Mouse (Mus musculus) brown adipose tissue, adult 24 weeks (tissue): Measurements from ENCODE around the gene Col23a1. TPM values are rescaled to one million over a fixed set of nuclear protein-coding genes. Genes with fewer than 3 reads are reported as not detected.

ENCODE experiments used
- H3K27ac ChIP-seq: fragments of 200-500 bp; replicated peaks from 2 replicates; pipeline ENCODE4 v1.5.1; 2012; ENCODE audit warnings: low read depth, mild to moderate bottlenecking, low read length
- H3K4me1 ChIP-seq: fragments of 200-500 bp; 2 replicates; pipeline ENCODE4 v1.6.1; 2012; ENCODE audit warnings: low read length, mixed read lengths; ENCODE audit not compliant: control insufficient read depth, insufficient read depth, insufficient read length
- H3K4me3 ChIP-seq: fragments of 200-500 bp; 2 replicates; pipeline ENCODE4 v1.5.1; 2012; ENCODE audit warnings: low read depth, mild to moderate bottlenecking, low read length, moderate library complexity; ENCODE audit not compliant: insufficient read depth
- polyA plus RNA-seq: library from polyadenylated mRNA; stranded (reverse); fragments of >200 nt; gene quantifications from 2 replicates; pipeline ENCODE4 v1.2.4, GENCODE M21; 2012; ENCODE audit not compliant: missing spikeins, insufficient read depth, insufficient read length

Col23a1 gene
- polyA plus RNA-seq, 1 experiment = 2.3 TPM

DNA sequence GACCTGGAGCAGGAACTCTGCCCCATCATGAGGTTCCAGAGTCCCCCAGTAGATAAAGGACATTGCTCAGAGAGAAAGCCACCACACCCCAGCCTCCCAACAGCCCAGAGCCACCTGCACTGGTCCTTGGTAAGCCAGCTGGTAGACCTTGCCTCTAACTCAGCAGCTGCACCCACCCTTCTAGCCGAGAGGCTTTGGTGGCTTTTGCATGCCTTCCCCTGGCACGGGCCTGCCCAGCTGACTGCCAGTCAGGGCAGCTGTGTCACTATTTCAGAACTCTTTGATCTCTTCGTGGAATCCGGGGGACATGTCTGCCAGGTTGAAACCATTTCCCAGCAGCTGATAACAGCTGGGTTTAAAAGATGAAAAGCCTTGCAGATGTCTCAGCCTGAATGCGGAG lies 204.5 kb downstream of the Col23a1 start:
- no peak overlapping the region for H3K27ac ChIP-seq

DNA sequence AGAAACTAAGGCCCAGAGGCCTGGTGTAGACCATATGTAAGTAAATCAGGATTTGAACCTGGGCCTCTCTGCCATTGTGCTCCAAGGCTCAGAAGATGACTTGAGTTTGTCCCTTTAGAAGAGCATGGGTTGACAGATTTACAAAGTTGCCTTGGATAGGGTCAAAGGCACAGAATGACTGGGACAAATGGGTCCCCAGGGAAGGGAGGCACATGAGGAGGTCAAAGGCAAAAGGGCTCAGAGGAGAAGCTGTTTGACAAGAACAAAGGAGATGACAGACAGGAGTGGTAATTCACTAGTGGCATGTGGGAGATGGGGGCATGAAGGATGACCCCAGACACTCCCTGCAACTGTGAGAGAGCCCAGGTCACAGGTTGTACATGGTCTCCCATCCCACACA lies 210.1 kb downstream of the Col23a1 start:
- no peaks in the 10 kb centered on the region for H3K4me1 ChIP-seq
- H3K27ac ChIP-seq = no peak overlapping the region
- no peak overlapping the region for H3K4me3 ChIP-seq

More for the DNA sequence above, 204.5 kb downstream of the Col23a1 start:
- no peaks in the 10 kb centered on the region for H3K4me1 ChIP-seq
- H3K4me3 ChIP-seq = no peak overlapping the region

DNA sequence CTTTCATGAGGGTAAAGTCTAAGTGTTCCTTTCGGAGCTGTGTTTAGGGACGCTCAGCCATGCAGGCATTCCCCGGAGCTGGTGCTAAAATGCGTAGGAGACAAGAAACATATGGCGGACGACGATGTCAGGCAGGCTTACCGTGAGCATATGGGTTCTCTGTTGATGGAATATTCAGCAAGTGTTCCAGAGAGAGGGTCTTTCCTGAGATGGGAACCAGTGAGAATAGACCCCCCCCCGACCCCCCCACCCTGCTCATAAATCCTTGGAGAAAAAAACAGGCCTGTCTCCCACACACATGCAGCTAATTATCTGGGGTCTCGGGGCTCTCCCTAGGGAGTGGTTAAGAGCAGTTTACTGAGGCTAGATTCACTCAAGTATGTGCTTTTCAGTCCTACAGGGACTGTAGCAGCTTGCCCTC lies 212.7 kb downstream of the Col23a1 start:
- Histone ChIP-seq H3K4me1 (no peaks in the 10 kb centered on the region), H3K27ac (no peak overlapping the region), H3K4me3 (no peak overlapping the region)

DNA sequence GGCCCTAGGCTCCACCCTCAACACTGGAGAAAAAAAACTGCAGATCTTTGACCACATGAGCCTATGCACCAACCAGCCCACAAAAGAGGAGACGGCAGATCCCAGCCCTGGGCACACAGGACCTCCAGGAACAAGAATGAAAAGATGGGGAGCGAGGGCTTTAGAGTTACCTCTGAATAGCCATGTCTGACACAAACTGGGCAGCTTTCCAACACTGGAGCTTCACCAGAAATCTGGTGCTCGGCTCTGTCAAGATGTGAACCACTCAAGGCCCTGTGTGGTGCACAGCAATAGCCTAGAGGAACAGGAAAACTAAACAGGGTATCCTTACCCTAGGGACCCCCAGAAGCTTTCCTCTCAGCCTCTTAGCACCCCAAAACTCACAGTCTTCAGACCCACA lies 215.2 kb downstream of the Col23a1 start:
- H3K4me1 ChIP-seq = no peaks in the 10 kb centered on the region
- H3K27ac ChIP-seq = no peak overlapping the region
- H3K4me3 ChIP-seq = no peak overlapping the region

DNA sequence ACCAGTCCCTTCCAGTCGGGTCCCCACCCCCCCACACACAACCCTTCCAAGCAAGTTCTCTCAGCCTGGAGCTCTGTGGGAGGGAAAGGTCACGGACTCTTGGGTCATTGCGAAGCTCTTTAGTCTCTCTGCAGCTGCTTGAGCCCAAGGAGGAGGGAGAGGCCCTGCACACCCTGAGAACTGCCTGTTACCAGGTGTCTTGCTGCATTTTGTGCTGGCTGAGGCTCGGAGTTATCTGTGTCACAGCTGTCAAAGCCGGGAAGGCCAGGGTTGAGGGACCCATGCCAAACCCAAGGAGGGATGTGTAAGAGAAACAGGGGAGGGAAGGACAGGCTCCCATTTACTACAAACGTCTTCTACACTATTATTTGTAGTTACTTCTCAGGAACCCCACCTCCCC lies 218.3 kb downstream of the Col23a1 start:
- H3K4me3 ChIP-seq = no peak overlapping the region
- no peak overlapping the region for H3K27ac ChIP-seq
- H3K4me1 ChIP-seq = no peaks in the 10 kb centered on the region

DNA sequence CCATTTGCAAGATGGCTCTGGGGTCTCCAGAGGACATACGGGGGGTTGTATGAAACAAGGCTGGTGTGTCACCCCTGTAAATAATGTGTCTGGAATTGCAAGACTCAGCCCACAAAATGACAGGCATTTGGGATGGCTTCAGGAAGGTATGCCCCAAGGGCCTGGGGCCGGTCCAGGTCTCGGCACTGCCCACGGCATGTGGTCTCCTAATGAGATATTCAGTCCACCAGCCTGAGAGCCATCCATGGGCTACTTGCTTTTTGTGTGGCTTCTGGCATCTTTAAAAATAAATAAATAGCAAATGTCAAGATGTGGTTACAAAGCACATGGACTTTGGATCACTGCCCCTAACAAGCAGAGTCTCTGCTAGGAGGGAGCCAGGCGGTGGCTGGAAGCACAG lies 219.5 kb downstream of the Col23a1 start:
- Histone ChIP-seq H3K4me3 (no peak overlapping the region), H3K27ac (no peak overlapping the region), H3K4me1 (no peaks in the 10 kb centered on the region)

DNA sequence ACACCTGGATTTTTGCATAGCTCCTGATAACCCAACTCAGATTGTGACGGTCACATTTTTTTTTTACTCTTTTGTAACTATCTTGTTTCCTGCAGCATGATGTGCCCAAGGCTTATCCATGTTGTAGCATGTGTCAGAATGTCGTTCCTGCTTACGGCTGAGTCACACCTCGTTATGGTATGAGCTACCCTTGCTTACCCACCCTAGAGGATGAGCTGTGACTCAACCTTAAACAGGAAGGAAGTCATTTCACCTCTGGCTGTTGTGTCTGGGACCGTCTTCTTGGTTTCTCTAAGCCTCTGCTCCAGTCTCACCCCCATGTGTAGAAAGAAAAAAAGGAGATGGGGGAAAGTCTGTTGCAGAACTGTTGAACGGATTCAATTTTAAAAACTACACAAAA lies 223.3 kb downstream of the Col23a1 start:
- no peaks in the 10 kb centered on the region for H3K4me1 ChIP-seq
- H3K27ac ChIP-seq = no peak overlapping the region
- no peak overlapping the region for H3K4me3 ChIP-seq

DNA sequence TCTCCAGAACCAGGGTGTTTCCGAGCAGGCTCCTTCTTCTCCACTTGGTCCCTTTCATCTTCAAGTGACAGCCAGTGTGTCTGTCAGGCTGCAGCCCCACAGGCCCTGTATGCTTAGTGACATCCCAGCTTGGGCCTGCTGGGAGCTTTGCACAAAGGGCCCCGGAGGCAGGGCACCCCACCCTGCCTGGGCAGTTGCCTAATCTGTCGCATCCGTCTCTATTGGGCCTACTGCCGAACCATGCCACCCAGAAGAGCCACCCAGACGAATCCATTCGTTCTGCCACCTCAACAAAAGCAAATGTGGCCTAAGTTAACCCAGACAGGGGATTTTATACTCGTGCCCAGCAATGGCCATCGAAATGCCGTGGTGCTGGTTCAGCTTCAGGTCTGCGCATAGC lies 225.6 kb downstream of the Col23a1 start:
- no peak overlapping the region for H3K27ac ChIP-seq
- H3K4me1 ChIP-seq = no peaks in the 10 kb centered on the region
- H3K4me3 ChIP-seq = no peak overlapping the region

DNA sequence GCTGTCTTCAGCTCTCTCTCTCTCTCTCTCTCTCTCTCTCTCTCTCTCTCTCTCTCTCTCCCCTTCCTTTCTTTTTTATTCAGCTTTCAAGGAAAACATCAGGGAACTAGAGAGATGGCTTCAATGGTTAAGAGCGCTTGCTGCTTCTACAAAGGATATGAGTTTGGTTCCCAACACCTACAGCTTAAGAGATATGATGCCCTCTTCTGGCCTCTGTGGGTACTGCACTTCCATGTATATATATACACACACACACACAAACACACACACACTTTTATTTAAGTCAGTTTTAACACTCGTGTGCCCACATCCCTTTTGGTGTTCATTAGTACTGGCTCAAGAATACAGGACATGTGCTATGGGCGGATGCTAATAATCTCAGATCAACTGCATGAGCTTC lies 228.4 kb downstream of the Col23a1 start:
- H3K4me1 ChIP-seq = no peaks in the 10 kb centered on the region
- H3K27ac ChIP-seq = no peak overlapping the region
- H3K4me3 ChIP-seq = no peak overlapping the region

DNA sequence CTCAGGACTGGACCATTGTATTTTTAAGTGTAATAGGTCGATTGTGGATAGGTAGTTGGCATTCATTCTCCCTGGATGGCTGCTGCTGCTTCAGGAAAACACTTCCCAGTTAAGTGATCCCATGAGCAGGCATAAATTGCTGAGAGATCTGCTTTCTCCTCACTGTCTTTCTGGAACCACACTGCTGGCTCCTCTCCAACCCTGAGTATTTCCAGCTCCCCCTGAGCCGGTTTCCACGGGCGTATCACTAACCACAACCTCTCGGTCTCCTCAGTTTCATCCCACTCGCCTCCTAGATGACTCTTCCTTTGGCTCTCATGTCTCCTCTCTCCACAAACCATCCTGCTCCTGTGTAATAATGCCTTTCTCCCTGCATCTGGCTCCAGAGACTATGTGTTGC lies 228.9 kb downstream of the Col23a1 start:
- Histone ChIP-seq H3K4me1 (no peaks in the 10 kb centered on the region), H3K27ac (no peak overlapping the region), H3K4me3 (no peak overlapping the region)

DNA sequence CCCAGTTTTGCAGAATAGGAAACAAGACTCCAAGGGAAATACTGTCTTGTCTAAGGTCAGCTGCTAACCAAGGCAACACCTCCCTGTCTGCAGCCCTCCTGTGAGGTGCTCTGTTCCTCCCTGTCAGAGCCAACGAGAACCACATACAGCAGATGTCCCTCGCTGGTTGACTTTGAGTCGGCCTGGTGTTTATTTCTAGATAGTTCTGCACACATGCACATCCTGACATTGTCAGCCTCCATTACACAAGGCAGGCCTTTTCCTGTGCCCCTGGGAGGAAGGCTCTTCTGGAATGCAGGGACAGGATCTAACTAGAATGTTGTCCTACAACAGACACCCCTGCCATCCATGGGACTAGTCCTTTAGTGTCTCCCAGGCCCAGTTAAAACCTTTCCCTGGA lies 231.7 kb downstream of the Col23a1 start:
- no peak overlapping the region for H3K27ac ChIP-seq
- H3K4me1 ChIP-seq = no peaks in the 10 kb centered on the region

DNA sequence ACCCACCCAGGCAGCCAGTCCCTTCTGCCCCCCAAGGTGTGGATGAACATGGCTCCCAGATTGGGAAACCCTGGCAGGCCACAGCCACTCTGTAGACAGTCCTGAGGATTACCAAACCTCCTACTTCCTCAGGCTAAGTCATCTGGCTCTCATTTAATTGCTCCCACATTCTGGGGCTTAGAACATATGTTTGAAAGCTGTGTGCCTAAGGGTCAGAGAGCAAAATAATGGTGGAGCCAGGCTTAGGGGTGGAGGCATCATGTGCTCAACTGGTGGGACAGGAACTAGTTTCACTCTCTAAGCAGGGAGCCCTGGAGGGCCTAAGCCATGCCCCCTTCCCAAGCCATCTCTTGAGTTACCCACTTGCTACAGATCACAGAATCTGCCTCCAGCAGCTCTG lies 233.5 kb downstream of the Col23a1 start:
- Histone ChIP-seq H3K4me3 (no peak overlapping the region), H3K4me1 (0 out of 2 replicates have a peak, but pooled peaks cover 2% of the 10 kb centered on the region), H3K27ac (no peak overlapping the region)

More for the DNA sequence above, 231.7 kb downstream of the Col23a1 start:
- H3K4me3 ChIP-seq = no peak overlapping the region

DNA sequence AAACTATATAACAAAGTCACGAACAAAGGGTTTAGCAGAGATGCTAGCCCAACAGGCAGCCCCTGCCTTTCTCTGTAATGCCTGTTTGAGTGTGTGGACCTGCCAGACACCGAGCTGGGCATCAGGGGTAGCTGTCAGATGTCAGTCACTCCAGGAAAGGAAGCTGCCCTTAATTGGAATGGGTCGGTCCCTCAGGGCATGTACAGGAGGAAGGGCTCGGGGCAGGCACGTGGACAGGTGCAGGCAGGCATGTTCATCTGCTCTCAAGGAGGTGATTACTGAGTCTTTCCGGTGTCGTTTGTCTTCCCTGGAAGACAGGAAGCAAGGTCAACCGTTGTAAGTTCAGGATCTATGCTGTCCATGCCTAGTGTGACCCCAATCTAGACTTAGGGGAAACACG lies 233.9 kb downstream of the Col23a1 start:
- Histone ChIP-seq H3K4me3 (no peak overlapping the region), H3K27ac (no peak overlapping the region)

DNA sequence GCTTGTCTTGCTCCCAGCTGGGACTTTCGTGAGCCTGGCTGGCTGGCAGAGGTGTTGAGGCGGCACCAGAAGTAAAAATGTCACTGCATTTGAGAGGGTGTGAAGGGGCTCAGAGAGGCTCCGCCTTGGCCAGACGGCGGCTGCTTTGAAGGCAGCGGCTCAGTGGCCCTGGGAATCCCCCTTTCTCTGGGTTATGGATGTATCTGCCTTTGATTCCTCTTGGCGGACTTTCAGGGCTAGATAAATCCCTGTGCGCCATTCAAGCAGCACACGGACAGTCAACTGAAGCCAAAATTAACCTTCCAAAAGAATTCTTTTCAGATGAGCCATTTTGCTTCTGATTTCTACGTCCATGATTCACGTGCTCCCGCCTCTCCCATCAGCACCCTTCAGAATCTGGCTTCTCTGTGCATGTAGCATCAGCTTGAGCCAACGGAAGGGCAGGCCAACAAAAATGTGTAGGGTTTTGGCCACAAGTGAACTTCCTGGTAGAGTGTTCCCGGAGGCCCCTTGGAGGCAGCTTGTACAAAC lies 237.0 kb downstream of the Col23a1 start:
- Histone ChIP-seq H3K4me1 (0 out of 2 replicates have a peak, but pooled peaks cover 2% of the 10 kb centered on the region), H3K4me3 (no peak overlapping the region), H3K27ac (no peak overlapping the region)

More for the DNA sequence above, 233.9 kb downstream of the Col23a1 start:
- 0 out of 2 replicates have a peak, but pooled peaks cover 2% of the 10 kb centered on the region for H3K4me1 ChIP-seq

DNA sequence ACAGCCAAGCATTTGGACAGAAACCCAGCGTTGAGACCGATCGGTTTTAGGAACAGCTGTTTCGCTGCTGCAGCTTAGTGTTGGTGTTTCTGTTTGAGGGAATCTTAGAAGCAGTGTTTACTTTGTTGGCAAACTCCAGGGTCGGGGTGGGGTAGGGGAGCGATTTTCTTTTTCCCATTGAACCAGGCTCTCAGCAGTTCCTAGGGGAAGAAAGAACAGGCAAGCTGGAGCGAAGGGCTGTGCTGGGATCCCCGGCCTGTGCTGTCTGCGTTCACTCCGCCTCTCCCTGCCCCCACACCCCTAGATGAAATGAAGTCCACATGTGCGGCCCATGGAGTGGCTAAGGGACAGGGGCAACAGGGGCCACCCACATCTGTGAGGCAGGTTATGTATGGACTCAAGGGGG lies 243.4 kb downstream of the Col23a1 start:
- no peak overlapping the region for H3K27ac ChIP-seq
- no peak overlapping the region for H3K4me3 ChIP-seq
- no peaks in the 10 kb centered on the region for H3K4me1 ChIP-seq

DNA sequence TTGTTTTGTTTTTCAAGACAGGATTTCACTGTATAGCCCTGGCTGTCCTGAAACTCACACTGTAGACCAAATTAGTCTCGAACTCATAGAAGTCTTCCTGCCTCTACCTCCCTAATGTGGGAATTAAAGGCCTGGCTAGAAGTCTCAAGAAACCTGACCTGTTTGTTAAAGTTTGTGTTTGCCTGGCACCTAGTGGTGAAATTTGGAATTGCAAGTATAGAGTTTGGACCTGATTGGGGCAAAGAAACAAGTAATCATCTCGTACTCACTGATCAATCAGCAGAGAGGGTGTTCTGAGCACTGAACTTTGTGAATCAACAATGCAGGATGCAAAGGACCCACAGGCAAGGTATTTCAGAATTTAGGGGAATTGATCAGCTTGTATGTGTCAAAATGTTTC lies 244.6 kb downstream of the Col23a1 start:
- no peak overlapping the region for H3K4me3 ChIP-seq
- H3K4me1 ChIP-seq = no peaks in the 10 kb centered on the region
- no peak overlapping the region for H3K27ac ChIP-seq

DNA sequence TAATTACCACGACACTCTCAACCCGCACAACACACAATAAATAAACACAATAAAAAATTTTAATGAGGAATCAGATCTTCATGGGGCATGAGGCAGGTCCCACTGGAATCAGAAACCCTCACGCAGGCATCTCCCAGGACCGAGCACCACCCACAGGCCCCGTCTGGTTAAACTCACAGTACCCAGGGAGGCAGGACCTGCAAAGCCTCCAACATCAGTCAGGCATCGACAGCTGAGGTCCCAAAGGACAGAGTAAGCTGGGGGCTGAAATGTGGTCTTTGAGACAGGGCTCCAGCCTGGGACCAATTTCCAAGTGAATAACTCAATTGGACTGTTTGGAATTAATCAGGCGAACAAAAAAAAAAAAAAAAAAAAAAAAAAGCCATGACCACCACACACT lies 248.7 kb downstream of the Col23a1 start:
- Histone ChIP-seq H3K27ac (no peak overlapping the region), H3K4me1 (no peaks in the 10 kb centered on the region), H3K4me3 (no peak overlapping the region)
